Mouse (Mus musculus) kidney, embryonic 16.5 days (tissue): ENCODE measurements at regions not wholly inside any gene's neighbourhood (a gene's known extent, or its start where the extent isn't known, plus 50 kb on each side); places are given as distances from the start of the nearest gene placed in this dataset.

Source experiments
- ATAC-seq: fragments of 200-750 bp; cut with Nextera tagmentation; 2 replicates; pipeline ENCODE4 v1.8.0; 2017; ENCODE audit warnings: moderate TSS enrichment; ENCODE audit not compliant: low FRiP score, low TSS enrichment
- H3K27ac ChIP-seq: fragments of 300-500 bp; sonication (generic); 2 replicates; pipeline ENCODE4 v1.5.1; 2014; ENCODE audit warnings: low read length
- H3K27me3 ChIP-seq: fragments of 300-500 bp; sonication (generic); 2 replicates; pipeline ENCODE4 v1.6.1; 2014; ENCODE audit warnings: low read length, control low read depth, mixed read lengths; ENCODE audit not compliant: insufficient read depth
- H3K36me3 ChIP-seq: fragments of 300-500 bp; sonication (generic); 2 replicates; pipeline ENCODE4 v1.6.1; 2014; ENCODE audit warnings: low read length, control low read depth, mixed read lengths; ENCODE audit not compliant: insufficient read depth
- H3K4me1 ChIP-seq: fragments of 300-500 bp; sonication (generic); 2 replicates; pipeline ENCODE4 v1.6.1; 2014; ENCODE audit warnings: low read length, control low read depth, mixed read lengths; ENCODE audit not compliant: insufficient read depth
- H3K4me2 ChIP-seq: fragments of 300-500 bp; sonication (generic); replicated peaks from 2 replicates; pipeline ENCODE4 v1.6.1; 2014; ENCODE audit warnings: low read depth, low read length
- H3K4me3 ChIP-seq: fragments of 300-500 bp; sonication (generic); 2 replicates; pipeline ENCODE4 v1.5.1; 2014; ENCODE audit warnings: mild to moderate bottlenecking, low read length
- H3K9ac ChIP-seq: fragments of 300-500 bp; sonication (generic); replicated peaks from 2 replicates; pipeline ENCODE4 v1.6.1; 2014; ENCODE audit warnings: low read length
- H3K9me3 ChIP-seq: fragments of 300-500 bp; sonication (generic); 2 replicates; pipeline ENCODE4 v1.6.1; 2016; ENCODE audit warnings: low read length, control low read depth
- WGBS: fragments of 180-500 bp; shearing (Covaris S2); extraction: QIAGEN DNeasy Blood & Tissue Kit; methylation state at CpG from one replicate; pipeline ENCODE4 v1.1.7; 2014; 5-methylcytosine and 5-hydroxymethylcytosine counted together

- Histone ChIP-seq H3K4me1 (no peaks in the 10 kb centered on the region), H3K4me2 (no peak overlapping the region), H3K9ac (no peak overlapping the region), H3K27me3 (no peaks in the 10 kb centered on the region), H3K9me3 (no peaks in the 10 kb centered on the region), H3K27ac (no peak overlapping the region), H3K36me3 (no peaks in the 10 kb centered on the region), H3K4me3 (no peak overlapping the region)
- no peak for ATAC-seq
- 64% methylated on average over 3 of the region's 3 CpGs for WGBS
Observed at GRCm38 (mm10) chr16:46926060-46926459, 427.7 kb upstream of the Nectin3 start.

- Histone ChIP-seq H3K4me2 (no peak overlapping the region), H3K4me3 (no peak overlapping the region), H3K27me3 (no peaks in the 10 kb centered on the region), H3K36me3 (no peaks in the 10 kb centered on the region), H3K9me3 (no peaks in the 10 kb centered on the region), H3K9ac (no peak overlapping the region), H3K4me1 (no peaks in the 10 kb centered on the region), H3K27ac (no peak overlapping the region)
- no peak for ATAC-seq
- WGBS, result 64% methylated on average over 2 of the region's 2 CpGs
Observed at GRCm38 (mm10) chr16:46894576-46895203, 396.4 kb upstream of the Nectin3 start.

GRCm38 (mm10) chr16:46878739-46879138, 380.4 kb upstream of the Nectin3 start:
- H3K4me3 ChIP-seq, result no peak overlapping the region
- no peaks in the 10 kb centered on the region for H3K36me3 ChIP-seq
- no peaks in the 10 kb centered on the region for H3K27me3 ChIP-seq
- H3K9me3 ChIP-seq, result no peaks in the 10 kb centered on the region
- H3K27ac ChIP-seq, result no peak overlapping the region
- H3K4me2 ChIP-seq, result no peak overlapping the region
- ATAC-seq, result no peak
- WGBS, result 84% methylated on average over 2 of the region's 2 CpGs
- no peak overlapping the region for H3K9ac ChIP-seq
- no peaks in the 10 kb centered on the region for H3K4me1 ChIP-seq

- Histone ChIP-seq H3K4me1 (no peaks in the 10 kb centered on the region), H3K27ac (no peak overlapping the region), H3K9ac (no peak overlapping the region), H3K27me3 (no peaks in the 10 kb centered on the region), H3K9me3 (no peaks in the 10 kb centered on the region), H3K4me2 (no peak overlapping the region), H3K36me3 (no peaks in the 10 kb centered on the region), H3K4me3 (no peak overlapping the region)
- 83% methylated on average over 2 of the region's 2 CpGs for WGBS
- ATAC-seq, result no peak
Observed at GRCm38 (mm10) chr16:46863959-46864358, 365.6 kb upstream of the Nectin3 start.

- peaks cover 5% of the 10 kb centered on the region for H3K4me1 ChIP-seq
- H3K27me3 ChIP-seq, result no peaks in the 10 kb centered on the region
- H3K9ac ChIP-seq, result no peak overlapping the region
- 64% methylated on average over 4 of the region's 4 CpGs for WGBS
- no peak overlapping the region for H3K4me3 ChIP-seq
- peak overlapping the region; percentile 46; the same call in 1 of the 2 replicates for H3K27ac ChIP-seq
- ATAC-seq, result peak; percentile 88
- no peak overlapping the region for H3K4me2 ChIP-seq
- H3K9me3 ChIP-seq, result no peaks in the 10 kb centered on the region
- no peaks in the 10 kb centered on the region for H3K36me3 ChIP-seq
Observed at GRCm38 (mm10) chr16:46849534-46849933, 351.2 kb upstream of the Nectin3 start.

GRCm38 (mm10) chr16:46848755-46849154, 350.4 kb upstream of the Nectin3 start:
- no peak overlapping the region for H3K27ac ChIP-seq
- no peak overlapping the region for H3K4me3 ChIP-seq
- H3K9ac ChIP-seq, result no peak overlapping the region
- peaks cover 5% of the 10 kb centered on the region for H3K4me1 ChIP-seq
- no peaks in the 10 kb centered on the region for H3K36me3 ChIP-seq
- no peaks in the 10 kb centered on the region for H3K27me3 ChIP-seq
- ATAC-seq, result no peak
- H3K9me3 ChIP-seq, result no peaks in the 10 kb centered on the region
- H3K4me2 ChIP-seq, result no peak overlapping the region

GRCm38 (mm10) chr16:46847707-46848356, 349.5 kb upstream of the Nectin3 start:
- 56% methylated on average over 3 of the region's 3 CpGs for WGBS
- Histone ChIP-seq H3K27ac (peak overlapping the region; percentile 76), H3K4me3 (no peak overlapping the region), H3K4me1 (peaks cover 5% of the 10 kb centered on the region), H3K27me3 (no peaks in the 10 kb centered on the region), H3K9ac (no peak overlapping the region), H3K9me3 (no peaks in the 10 kb centered on the region), H3K36me3 (no peaks in the 10 kb centered on the region), H3K4me2 (no peak overlapping the region)
- ATAC-seq, result no peak

GRCm38 (mm10) chr16:46841179-46841578, 342.9 kb upstream of the Nectin3 start:
- no peaks in the 10 kb centered on the region for H3K36me3 ChIP-seq
- no peak overlapping the region for H3K4me2 ChIP-seq
- H3K4me3 ChIP-seq, result no peak overlapping the region
- ATAC-seq, result peak; percentile 74; the same call in 1 of the 2 replicates
- H3K9ac ChIP-seq, result no peak overlapping the region
- WGBS, result 82% methylated on average over 2 of the region's 2 CpGs
- H3K27ac ChIP-seq, result no peak overlapping the region
- no peaks in the 10 kb centered on the region for H3K27me3 ChIP-seq
- 0 out of 2 replicates have a peak, but pooled peaks cover 3% of the 10 kb centered on the region for H3K4me1 ChIP-seq
- no peaks in the 10 kb centered on the region for H3K9me3 ChIP-seq

GRCm38 (mm10) chr16:46840764-46841163, 342.4 kb upstream of the Nectin3 start:
- Histone ChIP-seq H3K27ac (no peak overlapping the region; the same call in 1 of the 2 replicates), H3K27me3 (no peaks in the 10 kb centered on the region)

GRCm38 (mm10) chr16:46825147-46825546, 326.8 kb upstream of the Nectin3 start:
- Histone ChIP-seq H3K27me3 (no peaks in the 10 kb centered on the region), H3K9me3 (no peaks in the 10 kb centered on the region), H3K4me3 (no peak overlapping the region), H3K9ac (no peak overlapping the region), H3K4me1 (no peaks in the 10 kb centered on the region), H3K36me3 (no peaks in the 10 kb centered on the region), H3K27ac (no peak overlapping the region), H3K4me2 (no peak overlapping the region)
- ATAC-seq, result no peak
- 89% methylated on average over 2 of the region's 2 CpGs for WGBS

More at GRCm38 (mm10) chr16:46840764-46841163, 342.4 kb upstream of the Nectin3 start:
- Histone ChIP-seq H3K36me3 (no peaks in the 10 kb centered on the region), H3K9me3 (no peaks in the 10 kb centered on the region), H3K4me3 (no peak overlapping the region), H3K4me2 (no peak overlapping the region), H3K9ac (no peak overlapping the region), H3K4me1 (0 out of 2 replicates have a peak, but pooled peaks cover 3% of the 10 kb centered on the region)
- ATAC-seq, result peak; percentile 75; the same call in 1 of the 2 replicates
